Mouse (Mus musculus) bone marrow, adult 2 months (tissue): ENCODE results near the gene Aftph.

Experiments used
- CTCF ChIP-seq: fragments of 200-500 bp; IDR thresholded peaks from 2 replicates; pipeline ENCODE4 v1.5.1; 2011; ENCODE audit warnings: low read length, control low read depth; ENCODE audit not compliant: control insufficient read depth, insufficient read depth
- POLR2A ChIP-seq: fragments of 200-500 bp; IDR thresholded peaks from 2 replicates; pipeline ENCODE4 v1.6.1; 2011; ENCODE audit warnings: low read depth, mild to moderate bottlenecking, control low read depth, low read length, borderline replicate concordance; ENCODE audit not compliant: control insufficient read depth

DNA sequence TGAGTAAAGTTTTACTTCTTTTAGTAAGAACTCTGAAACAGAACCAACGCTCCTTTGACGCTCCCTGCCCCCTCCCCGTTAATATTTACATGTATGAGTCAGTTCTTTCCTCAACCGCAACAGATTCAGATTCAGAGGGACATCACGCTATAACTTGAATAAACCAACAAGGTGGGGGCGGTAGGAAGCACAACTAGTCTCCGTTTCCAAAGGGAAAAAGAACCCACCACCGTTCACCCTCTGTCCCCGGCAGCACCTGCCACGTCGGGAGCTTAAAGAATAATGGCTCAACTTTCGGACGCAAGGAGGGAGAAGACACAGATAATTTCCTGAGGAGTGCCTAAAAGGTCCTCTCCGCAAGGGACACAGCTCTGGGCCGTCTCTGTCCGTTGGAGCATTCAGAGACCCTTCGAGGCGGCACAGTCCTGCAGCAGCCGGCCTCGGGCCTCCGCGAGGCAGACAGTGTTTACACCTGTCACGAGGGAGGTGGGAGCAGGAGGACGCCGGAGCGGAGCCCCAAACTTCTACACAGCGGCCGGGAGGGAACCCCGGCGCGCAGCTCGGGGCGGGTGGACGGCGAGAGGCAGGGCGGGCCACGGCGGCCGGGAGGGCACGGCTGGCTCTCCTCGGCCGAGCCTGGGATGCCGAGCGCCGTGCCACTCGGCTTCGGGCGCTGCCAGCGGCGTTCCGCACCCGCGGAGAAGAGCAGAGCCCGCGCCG, 748 bp downstream of the Aftph start:
- TF ChIP-seq CTCF (no peak), POLR2A (peak; percentile 28; the same call in 1 of the 2 replicates)
